22 mouse cellular contexts compared by ENCODE assay signal in the genomic region with DNA sequence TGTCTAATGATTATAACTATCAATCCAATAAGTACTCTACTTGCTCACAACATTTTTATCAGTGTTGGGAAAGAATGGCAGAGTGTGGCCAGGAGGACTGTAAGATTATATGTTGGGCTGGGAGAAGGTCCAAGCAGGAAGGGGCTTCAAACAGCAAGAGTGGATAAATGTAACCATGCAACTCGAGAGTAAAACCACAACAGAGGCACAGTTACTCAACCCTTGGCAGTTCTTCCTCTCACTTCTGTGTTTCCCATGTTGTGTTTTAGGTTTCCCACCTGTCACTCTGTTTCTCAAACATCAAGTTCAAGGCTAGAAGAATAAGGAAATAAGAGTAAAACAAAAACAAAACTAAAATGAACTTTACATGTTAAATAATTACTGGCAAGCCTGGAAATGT.
DNase-seq lines count a peak whose midpoint lies in the region; ATAC-seq lines count a peak whose summit lies in the region.
"Had no signal": no experiment of that assay in that cellular context is flagged by ENCODE, and none has a peak within 500 bp of the region (broad histone marks: within the 10 kb centered on the region; RNA-seq: fewer than 3 reads in every experiment).

No protein-coding gene starts in this region.

- H3K4me3 ChIP-seq in liver, embryonic 12.5 days, result no peak overlapping the region
- H3K4me3 ChIP-seq: embryonic facial prominence, embryonic 13.5 days; embryonic facial prominence, embryonic 15.5 days; erythroblast, embryonic 14.5 days; forebrain, embryonic 10.5 days; forebrain, embryonic 12.5 days had no signal

- H3K4me2 ChIP-seq in liver, embryonic 12.5 days, result no peak overlapping the region
- H3K4me2 ChIP-seq: embryonic facial prominence, embryonic 13.5 days; embryonic facial prominence, embryonic 15.5 days; forebrain, embryonic 12.5 days had no signal

- H3K27ac ChIP-seq in liver, embryonic 12.5 days, result no peak overlapping the region
- H3K27ac ChIP-seq: embryonic facial prominence, embryonic 13.5 days; embryonic facial prominence, embryonic 15.5 days; forebrain, embryonic 10.5 days; forebrain, embryonic 12.5 days had no signal

- peak; percentile 100 for ATAC-seq in granulocyte monocyte progenitor cell, adult 5-6 weeks (replicated peaks; ENCODE audit: poor library complexity, severe bottlenecking)
- peak; percentile 27; the same call in 1 of the 2 replicates for ATAC-seq in megakaryocyte, adult 5-6 weeks (ENCODE audit: poor library complexity, severe bottlenecking)
- no peak for ATAC-seq in liver, embryonic 12.5 days
- ATAC-seq: forebrain, embryonic 14.5 days; forebrain, embryonic 16.5 days had no signal

- no peaks in the 10 kb centered on the region for H3K27me3 ChIP-seq in liver, embryonic 12.5 days (replicated peaks)
- H3K27me3 ChIP-seq: embryonic facial prominence, embryonic 13.5 days; embryonic facial prominence, embryonic 15.5 days; forebrain, embryonic 12.5 days had no signal

- no peaks in the 10 kb centered on the region for H3K4me1 ChIP-seq in liver, embryonic 12.5 days
- H3K4me1 ChIP-seq: embryonic facial prominence, embryonic 13.5 days; embryonic facial prominence, embryonic 15.5 days; forebrain, embryonic 10.5 days; forebrain, embryonic 12.5 days had no signal

- no peaks in the 10 kb centered on the region for H3K9me3 ChIP-seq in liver, embryonic 12.5 days (replicated peaks)
- H3K9me3 ChIP-seq: embryonic facial prominence, embryonic 13.5 days; embryonic facial prominence, embryonic 15.5 days; forebrain, embryonic 10.5 days; forebrain, embryonic 12.5 days had no signal

- no peaks in the 10 kb centered on the region for H3K36me3 ChIP-seq in liver, embryonic 12.5 days
- H3K36me3 ChIP-seq: embryonic facial prominence, embryonic 13.5 days; embryonic facial prominence, embryonic 15.5 days; forebrain, embryonic 10.5 days; forebrain, embryonic 12.5 days had no signal

- H3K9ac ChIP-seq in liver, embryonic 12.5 days, result no peak overlapping the region
- H3K9ac ChIP-seq: embryonic facial prominence, embryonic 13.5 days; embryonic facial prominence, embryonic 15.5 days; forebrain, embryonic 12.5 days had no signal

- DNase-seq in 416B (ENCODE audit: low read depth), result peak; percentile 79
- no peak for DNase-seq in ovary, postnatal 36 days (ENCODE audit: low spot score)
- DNase-seq in adrenal gland, postnatal 14 days, result no peak
- DNase-seq: adrenal gland, adult 2 months; adrenal gland, postnatal 10 days; adrenal gland, postnatal 36 days; cerebellum, adult 11-12 months; cerebellum, adult 2 months; cerebellum, adult 9-10 months; cerebellum, postnatal 10 days; cerebellum, postnatal 25 days; embryo, embryonic 11 days had no signal

- 8% methylated on average over 1 of the region's 1 CpGs for whole genome bisulfite sequencing in liver, embryonic 12.5 days (ENCODE audit: insufficient replicate concordance)
